Comparison of ENCODE assay signal across 11 mouse cellular contexts in the genomic region with DNA sequence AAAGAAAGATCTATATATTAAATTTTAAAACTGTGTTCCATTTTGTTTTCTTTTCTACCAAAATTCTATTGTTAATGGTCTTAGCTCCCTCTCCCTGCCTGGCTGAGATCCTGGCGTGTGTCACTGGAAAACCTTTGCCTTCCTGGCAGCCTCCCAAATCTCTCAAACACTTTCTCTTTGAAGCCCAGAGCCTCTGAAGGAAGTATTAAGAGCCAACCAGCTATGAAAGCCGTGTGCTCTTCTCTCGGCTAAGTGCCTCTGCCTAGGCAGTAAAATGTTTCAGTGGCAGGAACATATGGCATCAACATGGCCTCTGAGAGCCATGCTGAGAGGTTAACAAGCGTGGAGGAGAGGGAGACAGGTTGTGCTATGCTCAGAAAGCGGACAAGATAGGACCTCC. TPM values are rescaled to one million over a fixed set of nuclear protein-coding genes. Genes with fewer than 3 reads are reported as not detected.
DNase-seq lines count a peak whose midpoint lies in the region; ATAC-seq and TF ChIP-seq lines count a peak whose summit lies in the region.
"Had no signal": no experiment of that assay in that cellular context is flagged by ENCODE, and none has a peak within 500 bp of the region (broad histone marks: within the 10 kb centered on the region; RNA-seq: fewer than 3 reads in every experiment).

No protein-coding gene starts in this region.

- no peaks in the 10 kb centered on the region for H3K9me3 ChIP-seq in embryonic facial prominence, embryonic 14.5 days (ENCODE audit: control insufficient read depth, low read length)
- 0 out of 2 replicates have a peak, but pooled peaks cover 2% of the 10 kb centered on the region for H3K9me3 ChIP-seq in embryonic facial prominence, embryonic 10.5 days
- no peaks in the 10 kb centered on the region for H3K9me3 ChIP-seq in limb, embryonic 14.5 days (ENCODE audit: control insufficient read depth, low read length)
- H3K9me3 ChIP-seq: liver, embryonic 15.5 days had no signal

- intact Hi-C loops in gastrocnemius, postnatal 14 days (cut with DNase I; ENCODE audit: low total_unique reads) = no loop called here

- no peak for TF ChIP-seq POLR2A in limb, embryonic 14.5 days (IDR thresholded peaks at IDR 0.05; ENCODE audit: borderline replicate concordance, extremely low read depth, insufficient read depth, insufficient read length)

- no peak overlapping the region for H3K4me3 ChIP-seq in embryonic facial prominence, embryonic 14.5 days (ENCODE audit: low read depth, low read length)
- H3K4me3 ChIP-seq in embryonic facial prominence, embryonic 10.5 days = no peak overlapping the region
- H3K4me3 ChIP-seq in limb, embryonic 14.5 days (replicated peaks; ENCODE audit: low read length) = no peak overlapping the region
- H3K4me3 ChIP-seq: liver, embryonic 15.5 days; myocyte had no signal

- H3K36me3 ChIP-seq in embryonic facial prominence, embryonic 14.5 days (ENCODE audit: control insufficient read depth, insufficient read depth, low read length) = no peaks in the 10 kb centered on the region
- no peaks in the 10 kb centered on the region for H3K36me3 ChIP-seq in embryonic facial prominence, embryonic 10.5 days (replicated peaks)
- H3K36me3 ChIP-seq in limb, embryonic 14.5 days (ENCODE audit: control insufficient read depth, insufficient read depth, low read length) = no peaks in the 10 kb centered on the region
- H3K36me3 ChIP-seq: liver, embryonic 15.5 days had no signal

- peak; percentile 40 for DNase-seq in embryonic facial prominence, embryonic 14.5 days (ENCODE audit: low spot score)
- no peak for DNase-seq in embryonic facial prominence, embryonic 10.5 days (ENCODE audit: low spot score)
- DNase-seq in lung, postnatal 10 days = peak; percentile 10
- DNase-seq in lung, postnatal 4 days = no peak
- DNase-seq in cerebellum, postnatal 25 days = peak; percentile 57 to 60
- DNase-seq in limb, embryonic 14.5 days (ENCODE audit: low spot score) = peak; percentile 33
- DNase-seq in retina, postnatal 1 day = no peak
- DNase-seq in gastrocnemius, postnatal 14 days = no peak
- DNase-seq: right cerebral cortex, postnatal 4 days had no signal

- H3K4me2 ChIP-seq in embryonic facial prominence, embryonic 14.5 days (ENCODE audit: low read depth, low read length) = no peak overlapping the region
- H3K4me2 ChIP-seq in limb, embryonic 14.5 days (replicated peaks; ENCODE audit: low read depth, low read length, severe bottlenecking) = no peak overlapping the region
- H3K4me2 ChIP-seq: liver, embryonic 15.5 days had no signal

- H3K27me3 ChIP-seq in embryonic facial prominence, embryonic 14.5 days (replicated peaks; ENCODE audit: control insufficient read depth, insufficient read depth, low read length) = no peaks in the 10 kb centered on the region
- H3K27me3 ChIP-seq in embryonic facial prominence, embryonic 10.5 days (replicated peaks; ENCODE audit: low read depth, poor library complexity, severe bottlenecking) = no peaks in the 10 kb centered on the region
- H3K27me3 ChIP-seq in limb, embryonic 14.5 days (ENCODE audit: control insufficient read depth, insufficient read depth, low read length) = no peaks in the 10 kb centered on the region
- H3K27me3 ChIP-seq: liver, embryonic 15.5 days had no signal

- no peak overlapping the region for H3K27ac ChIP-seq in embryonic facial prominence, embryonic 14.5 days (replicated peaks; ENCODE audit: low read depth, low read length)
- H3K27ac ChIP-seq in embryonic facial prominence, embryonic 10.5 days (replicated peaks) = no peak overlapping the region
- peak overlapping the region; percentile 33; the same call in 1 of the 2 replicates for H3K27ac ChIP-seq in limb, embryonic 14.5 days (replicated peaks; ENCODE audit: low read depth, low read length)
- H3K27ac ChIP-seq: liver, embryonic 15.5 days had no signal

- ATAC-seq in embryonic facial prominence, embryonic 14.5 days (ENCODE audit: low read depth) = no peak
- 0 out of 2 replicates have a peak, but pooled peaks have one; percentile 23 for ATAC-seq in limb, embryonic 14.5 days (ENCODE audit: low FRiP score, low read depth)

- WGBS in embryonic facial prominence, embryonic 14.5 days = 36% methylated on average over 5 of the region's 5 CpGs
- 57% methylated on average over 5 of the region's 5 CpGs for WGBS in embryonic facial prominence, embryonic 10.5 days
- 21% methylated on average over 5 of the region's 5 CpGs for WGBS in limb, embryonic 14.5 days

- H3K4me1 ChIP-seq in embryonic facial prominence, embryonic 14.5 days (ENCODE audit: control insufficient read depth, insufficient read depth, low read length) = no peaks in the 10 kb centered on the region
- H3K4me1 ChIP-seq in embryonic facial prominence, embryonic 10.5 days = no peaks in the 10 kb centered on the region
- H3K4me1 ChIP-seq in limb, embryonic 14.5 days (ENCODE audit: control insufficient read depth, insufficient read depth, low read length) = peaks cover 5% of the 10 kb centered on the region; the same call in 1 of the 2 replicates
- H3K4me1 ChIP-seq: liver, embryonic 15.5 days had no signal

- H3K9ac ChIP-seq in embryonic facial prominence, embryonic 14.5 days (ENCODE audit: low read depth, low read length) = no peak overlapping the region
- H3K9ac ChIP-seq in limb, embryonic 14.5 days (ENCODE audit: low read depth, low read length, severe bottlenecking) = no peak overlapping the region
- H3K9ac ChIP-seq: liver, embryonic 15.5 days had no signal

RNA-seq across cellular contexts. Expression of a gene that starts 47.5 kb away (rescaled TPM):
- polyA plus RNA-seq in embryonic facial prominence, embryonic 14.5 days (2014; fragmentation: Nextera tagmentation; extraction: Ambion mirVana) = 2.4 and 3.3 TPM in 2 replicates
- polyA plus RNA-seq in embryonic facial prominence, embryonic 10.5 days (2016; fragmentation: Nextera tagmentation; extraction: Ambion mirVana) = 0.19 and 0.56 TPM in 2 replicates
- polyA plus RNA-seq in limb, embryonic 14.5 days (2012; rRNA removed) = 0.13 and 0.19 TPM in 2 replicates
- 0.22 and 0.32 TPM in 2 replicates for polyA plus RNA-seq in limb, embryonic 14.5 days (2014; fragmentation: Nextera tagmentation; extraction: Ambion mirVana)
- not detected for total RNA-seq in gastrocnemius, postnatal 14 days (2021)
- polyA plus RNA-seq: liver, embryonic 15.5 days; myocyte had no signal

Comparison
In these comparisons a context has a peak if more than half of its experiments do, and no peak if none do; other contexts are left out.
1. DNase-seq: peak in embryonic facial prominence, embryonic 14.5 days (single experiment), lung, postnatal 10 days (single experiment), cerebellum, postnatal 25 days (2 of 2) and limb, embryonic 14.5 days (single experiment); none in embryonic facial prominence, embryonic 10.5 days (single experiment), lung, postnatal 4 days (0 of 2), retina, postnatal 1 day (single experiment) and gastrocnemius, postnatal 14 days (single experiment).